Mouse (Mus musculus): Measurements from ENCODE around the gene Pkd2.

DNA sequence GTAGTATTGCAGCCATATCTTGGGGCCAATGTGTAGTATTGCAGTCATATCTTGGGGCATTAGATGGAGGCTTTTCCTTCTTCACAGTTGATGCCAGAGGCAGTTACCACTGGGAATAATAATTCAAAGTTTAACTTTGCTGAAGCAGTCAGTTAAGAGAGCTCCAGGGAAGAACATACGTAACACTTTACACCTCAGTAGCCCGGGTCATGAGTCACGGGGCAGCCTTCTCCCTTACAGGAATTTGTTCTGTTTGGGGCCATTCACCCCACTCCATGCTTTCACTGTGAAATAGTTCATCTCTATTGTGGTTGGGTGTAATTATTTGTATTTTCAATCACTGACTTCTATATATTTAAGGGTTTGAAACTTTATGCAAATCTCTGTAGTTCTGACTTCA lies 35.4 kb upstream of the Pkd2 start:
- no peak for TF ChIP-seq CTCF (IDR thresholded peaks at IDR 0.05; ENCODE audit: insufficient read depth, low read depth, low read length)
- TF ChIP-seq POLR2A (IDR thresholded peaks at IDR 0.05; ENCODE audit: insufficient read depth, low read depth, low read length), result no peak

All from olfactory bulb, adult 2 months (tissue).